Mouse (Mus musculus) erythroblast, embryonic 14.5 days (primary cell): ENCODE data around the gene Kif6.

Source experiments
- GATA1 ChIP-seq: IDR thresholded peaks from 2 replicates; pipeline ENCODE4 v1.6.1; 2012; ENCODE audit warnings: low read length, inconsistent platforms, mixed read lengths
- TAL1 ChIP-seq: IDR thresholded peaks from 3 replicates; pipeline ENCODE4 v1.6.1; 2012; ENCODE audit warnings: low read length, inconsistent platforms, mixed read lengths

- no peak for TF ChIP-seq TAL1
- TF ChIP-seq GATA1, result no peak
These were observed 138.9 kb downstream of the Kif6 start for GRCm38 (mm10) chr17:49753874-49754273.
